Mouse (Mus musculus) heart, embryonic 14.5 days (tissue): Measurements from ENCODE around the gene Pla2r1. TPM values are rescaled to one million over a fixed set of nuclear protein-coding genes. Genes with fewer than 3 reads are reported as not detected.

Experiments used
- ATAC-seq: fragments of 200-750 bp; cut with Nextera tagmentation; 2 replicates; pipeline ENCODE4 v1.8.0; 2017; ENCODE audit warnings: low read depth, moderate TSS enrichment; ENCODE audit not compliant: insufficient number of reproducible peaks, insufficient read depth, low FRiP score
- H3K27ac ChIP-seq, 2 experiments: fragments of 200-500 bp in 1 of 2; fragments of 300-500 bp in 1 of 2; sonication (generic) in 1 of 2; replicated peaks in 1 of 2; 2 replicates each; pipeline ENCODE4 v1.5.1; 2012 to 2014; ENCODE audit warnings: low read depth in 2 of 2, low read length in 2 of 2, control low read depth in 1 of 2, mild to moderate bottlenecking in 1 of 2, mixed read lengths in 1 of 2; ENCODE audit not compliant: control insufficient read depth in 1 of 2, insufficient read depth in 1 of 2
- H3K27me3 ChIP-seq: fragments of 300-500 bp; sonication (generic); 2 replicates; pipeline ENCODE4 v1.6.1; 2014; ENCODE audit warnings: mild to moderate bottlenecking, low read length, control low read depth; ENCODE audit not compliant: control insufficient read depth, insufficient read depth
- H3K36me3 ChIP-seq: fragments of 300-500 bp; sonication (generic); 2 replicates; pipeline ENCODE4 v1.6.1; 2014; ENCODE audit warnings: mild to moderate bottlenecking, control low read depth, low read length, mixed read lengths; ENCODE audit not compliant: control insufficient read depth, insufficient read depth
- H3K4me1 ChIP-seq, 2 experiments: fragments of 200-500 bp in 1 of 2; fragments of 300-500 bp in 1 of 2; sonication (generic) in 1 of 2; 2 replicates each; pipeline ENCODE4 v1.6.1; 2012 to 2014; ENCODE audit warnings: low read length in 2 of 2, control low read depth in 1 of 2, mixed read lengths in 1 of 2; ENCODE audit not compliant: control insufficient read depth in 2 of 2, insufficient read depth in 2 of 2
- H3K4me2 ChIP-seq: fragments of 300-500 bp; sonication (generic); 2 replicates; pipeline ENCODE4 v1.6.1; 2014; ENCODE audit warnings: mild to moderate bottlenecking, low read length
- H3K4me3 ChIP-seq, 2 experiments: fragments of 200-500 bp in 1 of 2; fragments of 300-500 bp in 1 of 2; sonication (generic) in 1 of 2; 2 replicates each; pipeline ENCODE4 v1.5.1; 2012 to 2014; ENCODE audit warnings: low read length in 2 of 2, mild to moderate bottlenecking in 2 of 2, control low read depth in 1 of 2, low read depth in 1 of 2, moderate library complexity in 1 of 2; ENCODE audit not compliant: control insufficient read depth in 1 of 2, insufficient read depth in 1 of 2
- H3K9ac ChIP-seq: fragments of 300-500 bp; sonication (generic); 2 replicates; pipeline ENCODE4 v1.6.1; 2014; ENCODE audit warnings: mild to moderate bottlenecking, low read length
- H3K9me3 ChIP-seq: fragments of 300-500 bp; sonication (generic); 2 replicates; pipeline ENCODE4 v1.6.1; 2016; ENCODE audit warnings: low read length, control low read depth; ENCODE audit not compliant: control insufficient read depth
- WGBS: fragments of 180-500 bp; shearing (Covaris S2); extraction: QIAGEN DNeasy Blood & Tissue Kit; methylation state at CpG from one replicate; pipeline ENCODE4 v1.1.7; 2014; 5-methylcytosine and 5-hydroxymethylcytosine counted together
- polyA plus RNA-seq: library from polyadenylated mRNA; unstranded; fragments of >200 nt; fragmentation: Nextera tagmentation; extraction: Ambion mirVana; gene quantifications from 2 replicates; pipeline ENCODE4 v1.2.1, GENCODE M21; 2014

Gene Pla2r1
- polyA plus RNA-seq, 1 experiment from 2014 or later = 3.6 TPM

- H3K36me3 ChIP-seq = no peaks in the 10 kb centered on the region
- no peaks in the 10 kb centered on the region for H3K9me3 ChIP-seq
- no peaks in the 10 kb centered on the region for H3K27me3 ChIP-seq
- H3K4me1 ChIP-seq = no peaks in the 10 kb centered on the region
- H3K4me3 ChIP-seq = no peak overlapping the region
- no peak overlapping the region for H3K4me2 ChIP-seq
- H3K27ac ChIP-seq = no peak overlapping the region
- WGBS = 62% methylated on average over 6 of the region's 6 CpGs
- no peak overlapping the region for H3K9ac ChIP-seq
- ATAC-seq = no peak
Observed at GRCm38 (mm10) chr2:60449732-60450131, 103.4 kb downstream of the Pla2r1 start.

- 79% methylated on average over 9 of the region's 9 CpGs for WGBS
- H3K27me3 ChIP-seq = no peaks in the 10 kb centered on the region
- ATAC-seq = no peak
- H3K4me1 ChIP-seq = no peaks in the 10 kb centered on the region
- H3K9ac ChIP-seq = no peak overlapping the region
- H3K27ac ChIP-seq = no peak overlapping the region
- H3K36me3 ChIP-seq = no peaks in the 10 kb centered on the region
- no peak overlapping the region for H3K4me3 ChIP-seq
- no peak overlapping the region for H3K4me2 ChIP-seq
- no peaks in the 10 kb centered on the region for H3K9me3 ChIP-seq
Observed at GRCm38 (mm10) chr2:60444711-60445509, 108.2 kb downstream of the Pla2r1 start.

- 93% methylated on average over 7 of the region's 7 CpGs for WGBS
- Histone ChIP-seq H3K9me3 (no peaks in the 10 kb centered on the region), H3K27ac (no peak overlapping the region), H3K4me3 (no peak overlapping the region), H3K4me2 (no peak overlapping the region), H3K4me1 (no peaks in the 10 kb centered on the region), H3K27me3 (no peaks in the 10 kb centered on the region), H3K9ac (no peak overlapping the region), H3K36me3 (no peaks in the 10 kb centered on the region)
- ATAC-seq = no peak
Observed at GRCm38 (mm10) chr2:60443279-60443678, 109.8 kb downstream of the Pla2r1 start.

- H3K4me3 ChIP-seq = no peak overlapping the region
- 11% methylated on average over 3 of the region's 3 CpGs for WGBS
- H3K27ac ChIP-seq = no peak overlapping the region
- no peaks in the 10 kb centered on the region for H3K36me3 ChIP-seq
- no peaks in the 10 kb centered on the region for H3K27me3 ChIP-seq
- H3K9me3 ChIP-seq = no peaks in the 10 kb centered on the region
- no peak overlapping the region for H3K9ac ChIP-seq
- no peak for ATAC-seq
- H3K4me2 ChIP-seq = no peak overlapping the region
- H3K4me1 ChIP-seq = no peaks in the 10 kb centered on the region
Observed at GRCm38 (mm10) chr2:60441875-60442274, 111.2 kb downstream of the Pla2r1 start.

GRCm38 (mm10) chr2:60436802-60437201 lies 116.3 kb downstream of the Pla2r1 start:
- Histone ChIP-seq H3K27me3 (no peaks in the 10 kb centered on the region), H3K4me1 (no peaks in the 10 kb centered on the region), H3K36me3 (no peaks in the 10 kb centered on the region), H3K4me3 (no peak overlapping the region), H3K9ac (no peak overlapping the region), H3K4me2 (no peak overlapping the region), H3K9me3 (no peaks in the 10 kb centered on the region), H3K27ac (no peak overlapping the region)
- 83% methylated on average over 5 of the region's 5 CpGs for WGBS
- ATAC-seq = no peak

GRCm38 (mm10) chr2:60430315-60431021 lies 122.6 kb downstream of the Pla2r1 start:
- Histone ChIP-seq H3K4me2 (no peak overlapping the region), H3K4me1 (no peaks in the 10 kb centered on the region), H3K9me3 (no peaks in the 10 kb centered on the region), H3K27ac (no peak overlapping the region), H3K36me3 (no peaks in the 10 kb centered on the region), H3K27me3 (no peaks in the 10 kb centered on the region), H3K4me3 (no peak overlapping the region), H3K9ac (no peak overlapping the region)
- 75% methylated on average over 8 of the region's 8 CpGs for WGBS
- ATAC-seq = no peak

- ATAC-seq = peak; percentile 47; the same call in 1 of the 2 replicates
- Histone ChIP-seq H3K4me2 (no peak overlapping the region), H3K27ac (no peak overlapping the region), H3K27me3 (no peaks in the 10 kb centered on the region), H3K9ac (no peak overlapping the region), H3K9me3 (no peaks in the 10 kb centered on the region), H3K4me3 (no peak overlapping the region), H3K36me3 (no peaks in the 10 kb centered on the region), H3K4me1 (no peaks in the 10 kb centered on the region)
- 3% methylated on average over 6 of the region's 6 CpGs for WGBS
Observed at GRCm38 (mm10) chr2:60418075-60418474, 135.0 kb downstream of the Pla2r1 start.
